Mouse (Mus musculus): ENCODE results near the gene Rnf19b. TPM values are rescaled to one million over a fixed set of nuclear protein-coding genes. Genes with fewer than 3 reads are reported as not detected.

Gene Rnf19b
- total and polyA plus RNA-seq, 3 experiments = 10.8 to 76.9 (median 42.8) TPM

DNA sequence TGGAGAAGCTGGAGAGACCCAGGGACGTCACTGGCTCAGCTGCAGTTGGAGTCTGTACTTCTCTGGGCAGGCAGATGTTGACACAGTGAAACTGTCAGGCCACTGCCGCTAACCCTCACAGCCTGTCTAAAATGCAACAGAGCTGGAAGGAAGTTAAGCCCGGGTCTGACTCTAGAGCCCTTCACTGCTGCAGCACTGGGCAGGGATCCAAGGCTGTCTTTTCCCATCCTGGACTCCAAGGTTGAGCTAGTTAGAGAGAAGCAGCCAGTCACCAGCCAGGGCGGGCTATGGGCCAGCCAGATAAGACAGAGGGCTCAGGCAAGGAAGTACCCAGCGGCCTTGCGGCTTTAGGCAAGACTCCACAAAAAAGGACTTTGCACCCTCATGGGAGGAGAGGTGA lies 33.3 kb upstream of the Rnf19b start:
- H3K4me1 ChIP-seq (ENCODE audit: insufficient read depth, low read depth, low read length) = peaks cover 6% of the 10 kb centered on the region

DNA sequence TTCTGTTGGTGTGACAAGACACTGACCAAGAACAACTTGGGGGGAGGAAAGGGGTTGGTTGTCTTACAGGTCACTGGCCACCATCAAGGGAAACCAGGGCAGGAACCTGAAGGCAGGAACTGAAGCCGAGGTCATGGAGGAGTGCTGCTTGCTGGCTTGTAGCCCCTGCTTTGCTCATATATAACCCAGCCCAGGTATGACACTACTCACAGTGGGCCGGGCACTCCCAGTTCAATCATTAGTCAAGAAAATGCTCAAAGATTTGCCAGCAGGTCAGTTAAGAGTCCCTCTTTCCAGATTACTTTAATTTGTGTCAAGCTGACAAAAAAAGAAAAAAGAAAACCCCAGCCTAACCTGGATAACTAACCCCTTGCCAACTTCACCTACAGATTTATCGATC lies 32.4 kb upstream of the Rnf19b start:
- Histone ChIP-seq H3K27me3 (ENCODE audit: insufficient read depth, low read length) (peaks cover 25% of the 10 kb centered on the region), H3K4me3 (ENCODE audit: low read depth, low read length) (no peak overlapping the region), H3K36me3 (replicated peaks) (no peaks in the 10 kb centered on the region), H3K9me3 (replicated peaks) (no peaks in the 10 kb centered on the region), H3K4me1 (ENCODE audit: insufficient read depth, low read depth, low read length) (peaks cover 6% of the 10 kb centered on the region)
- no peak for TF ChIP-seq TAL1 (conservative IDR thresholded peaks at IDR 0.05; ENCODE audit: low read depth, low read length)
- TF ChIP-seq CTCF (IDR thresholded peaks at IDR 0.05; ENCODE audit: low read depth, low read length) = no peak
- TF ChIP-seq GATA2 (IDR thresholded peaks at IDR 0.05; ENCODE audit: borderline replicate concordance, low read depth, low read length) = no peak
- TF ChIP-seq POLR2AphosphoS5 (IDR thresholded peaks at IDR 0.05; ENCODE audit: insufficient replicate concordance, low read depth, low read length) = no peak
- TF ChIP-seq GATA1 (IDR thresholded peaks at IDR 0.05; ENCODE audit: borderline replicate concordance, low read length) = no peak
- ATAC-seq (ENCODE audit: extremely low read depth, insufficient number of reproducible peaks, low FRiP score, poor library complexity, severe bottlenecking) (no peak), DNase-seq (ENCODE audit: low spot score) (no peak)

More for the DNA sequence above, 33.3 kb upstream of the Rnf19b start:
- no peak for TF ChIP-seq CTCF (IDR thresholded peaks at IDR 0.05; ENCODE audit: low read depth, low read length)
- TF ChIP-seq GATA2 (IDR thresholded peaks at IDR 0.05; ENCODE audit: borderline replicate concordance, low read depth, low read length) = no peak
- TF ChIP-seq TAL1 (conservative IDR thresholded peaks at IDR 0.05; ENCODE audit: low read depth, low read length) = no peak
- TF ChIP-seq POLR2AphosphoS5 (IDR thresholded peaks at IDR 0.05; ENCODE audit: insufficient replicate concordance, low read depth, low read length) = no peak
- TF ChIP-seq GATA1 (IDR thresholded peaks at IDR 0.05; ENCODE audit: borderline replicate concordance, low read length) = no peak
- Histone ChIP-seq H3K4me3 (ENCODE audit: low read depth, low read length) (no peak overlapping the region), H3K9me3 (replicated peaks) (no peaks in the 10 kb centered on the region), H3K36me3 (replicated peaks) (no peaks in the 10 kb centered on the region), H3K27me3 (ENCODE audit: insufficient read depth, low read length) (peaks cover 33% of the 10 kb centered on the region)
- no peak for ATAC-seq (ENCODE audit: extremely low read depth, insufficient number of reproducible peaks, low FRiP score, poor library complexity, severe bottlenecking)
- DNase-seq (ENCODE audit: low spot score) = no peak

GRCm38 (mm10) chr4:129030746-129031145 lies 27.3 kb upstream of the Rnf19b start:
- DNase-seq (ENCODE audit: low spot score) = no peak
- H3K36me3 ChIP-seq (replicated peaks) = no peaks in the 10 kb centered on the region
- H3K27me3 ChIP-seq (ENCODE audit: insufficient read depth, low read length) = peaks cover 14% of the 10 kb centered on the region
- peaks cover 29% of the 10 kb centered on the region for H3K4me1 ChIP-seq (ENCODE audit: insufficient read depth, low read depth, low read length)
- H3K4me3 ChIP-seq (ENCODE audit: low read depth, low read length) = no peak overlapping the region
- H3K9me3 ChIP-seq (replicated peaks) = no peaks in the 10 kb centered on the region
- TF ChIP-seq CTCF (IDR thresholded peaks at IDR 0.05; ENCODE audit: low read depth, low read length) = no peak
- TF ChIP-seq POLR2AphosphoS5 (IDR thresholded peaks at IDR 0.05; ENCODE audit: insufficient replicate concordance, low read depth, low read length) = no peak
- no peak for TF ChIP-seq GATA1 (IDR thresholded peaks at IDR 0.05; ENCODE audit: borderline replicate concordance, low read length)
- TF ChIP-seq GATA2 (IDR thresholded peaks at IDR 0.05; ENCODE audit: borderline replicate concordance, low read depth, low read length) = no peak
- TF ChIP-seq TAL1 (conservative IDR thresholded peaks at IDR 0.05; ENCODE audit: low read depth, low read length) = no peak
- ATAC-seq (ENCODE audit: extremely low read depth, insufficient number of reproducible peaks, low FRiP score, poor library complexity, severe bottlenecking) = no peak

DNA sequence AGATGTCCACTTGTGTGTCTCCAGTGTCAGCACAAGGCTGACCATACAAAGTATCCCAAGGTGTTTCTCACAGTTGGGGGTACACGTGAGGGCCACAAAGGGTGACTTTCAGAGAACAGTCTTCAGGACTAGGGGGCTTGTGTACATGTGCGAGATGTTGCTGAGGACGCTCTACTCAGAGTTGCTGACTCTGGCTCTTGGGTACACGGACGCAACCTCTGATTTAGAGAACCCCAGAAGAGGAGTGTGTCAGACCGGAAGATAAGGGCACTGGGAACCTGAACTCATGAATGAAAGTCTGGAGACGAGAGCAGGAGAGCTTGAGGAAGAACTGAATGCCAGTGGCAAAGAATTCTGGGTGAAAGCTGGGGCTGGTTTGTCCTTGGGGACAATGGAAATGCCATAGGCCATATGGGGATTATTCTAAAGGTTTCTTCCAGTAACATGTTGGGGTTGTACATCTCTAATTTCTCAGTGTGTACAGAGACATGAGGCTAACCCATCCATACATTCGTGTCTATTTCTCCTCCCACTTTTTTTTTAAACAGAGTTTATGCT lies 26.6 kb upstream of the Rnf19b start:
- Histone ChIP-seq H3K4me3 (ENCODE audit: low read depth, low read length) (no peak overlapping the region), H3K9me3 (replicated peaks) (no peaks in the 10 kb centered on the region), H3K36me3 (replicated peaks) (no peaks in the 10 kb centered on the region), H3K4me1 (ENCODE audit: insufficient read depth, low read depth, low read length) (peaks cover 29% of the 10 kb centered on the region), H3K27me3 (ENCODE audit: insufficient read depth, low read length) (peaks cover 16% of the 10 kb centered on the region)
- no peak for DNase-seq (ENCODE audit: low spot score)
- no peak for TF ChIP-seq GATA1 (IDR thresholded peaks at IDR 0.05; ENCODE audit: borderline replicate concordance, low read length)
- no peak for TF ChIP-seq CTCF (IDR thresholded peaks at IDR 0.05; ENCODE audit: low read depth, low read length)
- no peak for TF ChIP-seq TAL1 (conservative IDR thresholded peaks at IDR 0.05; ENCODE audit: low read depth, low read length)
- TF ChIP-seq POLR2AphosphoS5 (IDR thresholded peaks at IDR 0.05; ENCODE audit: insufficient replicate concordance, low read depth, low read length) = no peak
- TF ChIP-seq GATA2 (IDR thresholded peaks at IDR 0.05; ENCODE audit: borderline replicate concordance, low read depth, low read length) = no peak
- ATAC-seq (ENCODE audit: extremely low read depth, insufficient number of reproducible peaks, low FRiP score, poor library complexity, severe bottlenecking) = no peak

DNA sequence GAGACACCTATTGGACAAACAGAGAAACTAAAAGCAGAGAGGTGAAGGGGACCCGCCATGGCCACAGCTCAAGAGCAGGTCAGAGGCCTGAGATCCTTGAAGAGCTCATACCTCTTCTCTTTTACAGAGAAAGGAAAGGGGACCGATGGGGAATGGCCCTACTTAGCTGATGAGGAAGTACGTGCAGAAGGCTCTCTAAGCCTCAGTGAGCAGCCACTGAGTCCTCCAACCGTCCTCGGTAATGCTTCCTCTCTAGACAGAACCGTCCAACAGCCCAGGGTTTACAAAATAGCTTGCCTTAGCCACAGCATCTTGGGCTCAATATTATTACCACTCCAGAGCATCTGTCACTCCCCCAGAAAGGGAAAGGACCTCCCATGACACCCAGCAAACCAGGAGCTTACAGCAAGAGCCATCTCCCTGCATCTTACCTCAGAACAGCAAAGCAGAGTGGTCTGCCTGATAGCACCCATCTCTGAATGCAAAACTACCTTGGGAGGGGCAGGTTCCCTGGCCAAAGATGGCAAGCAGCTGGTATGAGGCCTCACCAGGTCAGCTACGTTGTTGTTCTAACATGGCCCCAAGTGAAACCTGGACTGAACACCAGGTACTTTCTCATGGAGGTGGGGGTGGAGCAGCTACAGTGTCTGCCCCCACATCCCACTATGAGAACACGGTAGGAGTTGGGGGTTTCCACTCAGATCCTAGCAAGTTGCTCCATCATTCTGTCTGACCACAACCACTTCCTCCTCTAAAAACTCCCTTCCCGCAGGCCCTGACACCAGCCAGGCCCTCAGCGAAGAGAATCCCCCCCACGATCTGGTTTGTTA lies 25.7 kb upstream of the Rnf19b start:
- no peak for TF ChIP-seq POLR2AphosphoS5 (IDR thresholded peaks at IDR 0.05; ENCODE audit: insufficient replicate concordance, low read depth, low read length)
- TF ChIP-seq GATA1 (IDR thresholded peaks at IDR 0.05; ENCODE audit: borderline replicate concordance, low read length) = no peak
- no peak for TF ChIP-seq GATA2 (IDR thresholded peaks at IDR 0.05; ENCODE audit: borderline replicate concordance, low read depth, low read length)
- no peak for TF ChIP-seq TAL1 (conservative IDR thresholded peaks at IDR 0.05; ENCODE audit: low read depth, low read length)
- no peak for TF ChIP-seq CTCF (IDR thresholded peaks at IDR 0.05; ENCODE audit: low read depth, low read length)
- Histone ChIP-seq H3K36me3 (replicated peaks) (no peaks in the 10 kb centered on the region), H3K27me3 (ENCODE audit: insufficient read depth, low read length) (peaks cover 11% of the 10 kb centered on the region), H3K4me3 (ENCODE audit: low read depth, low read length) (peak overlapping the region; percentile 2; the same call in 1 of the 2 replicates), H3K4me1 (ENCODE audit: insufficient read depth, low read depth, low read length) (peaks cover 29% of the 10 kb centered on the region), H3K9me3 (replicated peaks) (no peaks in the 10 kb centered on the region)
- DNase-seq (ENCODE audit: low spot score) (no peak), ATAC-seq (ENCODE audit: extremely low read depth, insufficient number of reproducible peaks, low FRiP score, poor library complexity, severe bottlenecking) (peak; percentile 42)
